Mouse (Mus musculus) embryo, embryonic 10 days (tissue): ENCODE data around the gene 9230102O04Rik.

ENCODE experiments used
- DNase-seq: peaks from one replicate; pipeline ENCODE4 v3.0.0-alpha.2; 2015; ENCODE audit warnings: low spot score

The 9230102O04Rik gene

DNA sequence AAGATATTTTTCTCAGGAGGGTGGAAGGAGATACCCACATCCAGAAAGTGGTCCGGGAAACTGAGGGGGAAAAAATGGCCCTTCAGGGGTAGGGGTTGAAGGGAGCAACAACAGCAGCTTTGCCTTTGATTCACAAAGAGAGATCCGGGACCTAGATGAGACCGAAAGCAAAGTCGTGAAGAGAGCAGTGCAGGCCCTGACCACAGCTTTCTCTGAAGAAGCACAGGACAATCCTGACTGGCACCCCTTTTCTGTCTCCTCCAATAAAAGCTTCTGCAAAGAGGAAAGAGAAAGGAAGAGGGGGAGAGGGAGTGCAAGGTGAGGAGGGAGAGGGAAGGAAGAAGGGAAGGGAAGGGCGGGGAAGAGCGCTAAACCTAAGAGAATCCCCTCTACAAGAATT, 17.5 kb downstream of the 9230102O04Rik start:
- no peak for DNase-seq

DNA sequence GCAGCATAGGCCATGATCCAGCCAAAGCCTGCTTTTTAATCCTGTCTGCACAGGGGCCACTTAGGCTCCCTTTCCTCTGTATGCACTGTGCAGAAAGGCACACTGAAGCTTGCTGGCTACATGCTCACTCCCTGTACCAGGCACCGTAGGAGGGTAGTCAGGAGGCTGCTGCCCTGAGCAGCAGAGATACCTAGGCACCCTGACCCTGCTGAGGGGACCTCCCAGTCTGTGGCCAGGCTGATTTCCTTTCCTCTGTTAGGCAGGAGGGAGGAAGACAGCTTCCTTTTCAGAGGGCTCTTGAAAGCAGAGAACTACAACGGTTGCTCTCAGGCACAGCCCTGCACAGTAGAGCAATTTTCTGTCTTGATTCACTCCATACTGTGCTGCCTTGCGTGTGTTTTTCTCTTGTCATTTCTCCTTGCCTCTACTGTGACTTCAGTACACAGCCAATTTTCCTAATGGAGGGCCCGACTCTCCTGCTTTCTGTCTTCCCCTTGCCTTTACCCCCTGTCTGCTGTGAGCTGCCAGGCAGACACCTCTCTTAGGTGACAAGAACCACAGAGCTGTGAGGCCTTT, 18.1 kb downstream of the 9230102O04Rik start:
- peak; percentile 17 for DNase-seq

DNA sequence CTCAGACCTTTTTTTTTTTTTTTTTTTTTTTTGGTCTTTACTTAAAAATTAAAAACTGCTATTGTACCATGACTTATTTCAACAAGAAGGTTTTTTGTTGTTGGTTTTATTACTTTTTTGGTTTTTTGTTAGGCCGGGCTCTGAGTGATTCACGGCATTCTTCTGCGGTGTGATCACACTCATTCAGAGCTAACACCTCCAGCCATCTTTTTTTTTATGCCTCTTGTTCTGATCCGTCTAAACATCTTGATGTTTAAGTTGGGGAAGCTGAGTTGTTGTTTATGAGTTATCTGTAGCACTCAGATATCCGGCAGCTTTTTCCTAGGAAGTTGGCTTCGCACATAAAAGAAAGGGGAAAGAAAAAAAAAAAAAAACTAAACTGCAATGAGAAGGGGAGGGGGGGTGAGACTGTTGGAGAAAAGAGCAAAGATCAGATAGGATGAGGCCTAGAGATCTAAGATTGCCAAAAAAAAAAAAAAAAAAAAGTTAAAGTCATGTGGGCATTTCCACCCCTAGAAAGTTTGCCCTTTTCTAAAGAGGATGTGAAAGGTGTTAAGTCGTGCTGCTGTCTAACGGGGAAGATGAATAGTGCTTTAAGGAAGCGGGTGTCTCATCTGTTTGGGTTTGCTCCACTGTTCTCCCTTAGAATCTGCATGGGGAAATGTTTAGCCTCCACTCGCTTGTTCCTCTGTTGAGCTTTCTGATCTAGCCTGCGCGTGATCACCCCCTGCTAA, 22.1 kb downstream of the 9230102O04Rik start:
- no peak for DNase-seq

DNA sequence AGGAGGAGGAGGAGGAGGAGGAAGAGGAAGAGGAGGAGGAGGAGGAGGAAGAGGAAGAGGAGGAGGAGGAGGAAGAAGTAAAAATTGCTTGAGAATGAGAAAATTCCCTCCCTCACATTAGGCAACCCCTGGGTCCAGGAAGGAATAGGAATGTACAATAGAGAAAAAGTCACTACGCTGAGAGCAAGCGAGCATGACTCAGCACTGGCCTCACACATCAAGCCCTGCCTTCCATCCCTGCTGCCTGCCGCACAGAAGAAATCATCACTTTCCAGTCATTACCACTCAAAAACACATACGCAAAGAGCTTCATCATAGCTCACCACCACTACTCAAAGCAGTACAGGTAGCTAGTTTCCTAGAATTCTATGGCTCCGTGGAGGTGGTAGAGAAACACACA, 28.6 kb downstream of the 9230102O04Rik start:
- DNase-seq = no peak

DNA sequence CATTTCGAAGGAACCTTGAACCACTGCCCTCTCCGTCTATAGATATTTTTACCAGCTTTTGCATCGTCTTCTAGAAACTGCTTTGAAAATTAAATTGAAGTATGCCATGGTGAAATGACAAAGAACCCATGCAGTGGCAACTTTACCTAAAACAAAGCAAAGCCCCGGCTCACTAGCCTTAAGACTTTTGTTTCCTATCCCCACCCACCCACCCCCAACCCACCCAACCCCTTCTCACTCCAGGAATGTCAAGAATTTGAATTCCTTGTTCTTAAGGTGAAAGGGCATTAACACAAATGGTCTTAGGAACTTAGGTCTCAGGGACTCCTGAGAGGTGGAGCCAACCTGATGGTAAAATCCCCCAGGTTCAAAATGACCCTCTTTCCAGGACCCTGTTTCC, 33.5 kb downstream of the 9230102O04Rik start:
- no peak for DNase-seq

DNA sequence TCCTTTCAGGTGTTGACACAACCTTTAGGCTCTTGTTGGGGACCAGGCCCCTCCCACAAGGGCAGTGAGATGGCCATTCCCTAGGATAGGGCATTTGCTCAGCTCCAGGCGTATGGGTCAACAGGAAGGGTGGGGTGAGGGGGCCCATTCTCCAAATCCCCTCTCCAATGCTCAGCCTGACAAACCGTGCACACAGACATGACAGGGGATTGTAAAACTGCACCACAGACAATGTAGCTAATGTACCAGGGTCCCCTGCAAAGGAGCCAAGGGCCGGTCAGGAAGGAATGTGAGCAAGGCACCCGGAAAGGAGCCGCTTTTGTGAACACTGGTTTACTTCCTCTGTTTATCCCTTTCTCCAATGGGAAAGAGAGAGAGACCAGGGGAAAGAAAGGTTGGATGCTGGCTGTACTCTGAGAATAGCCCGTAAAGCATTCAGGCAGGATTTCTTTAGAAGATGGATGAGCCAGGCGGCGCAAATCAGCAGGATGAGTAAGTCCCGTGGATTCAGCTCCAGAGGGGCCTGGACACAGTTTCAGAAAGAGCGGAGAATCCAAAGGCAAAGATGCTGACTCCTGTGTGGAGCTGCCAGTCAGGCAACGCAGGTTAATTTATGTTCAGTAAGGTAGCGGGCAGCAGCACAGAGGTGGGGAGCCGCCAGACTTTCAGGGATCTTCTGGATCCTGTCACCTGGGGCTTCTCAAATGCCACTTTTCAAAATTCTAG, 36.3 kb downstream of the 9230102O04Rik start:
- DNase-seq = no peak

DNA sequence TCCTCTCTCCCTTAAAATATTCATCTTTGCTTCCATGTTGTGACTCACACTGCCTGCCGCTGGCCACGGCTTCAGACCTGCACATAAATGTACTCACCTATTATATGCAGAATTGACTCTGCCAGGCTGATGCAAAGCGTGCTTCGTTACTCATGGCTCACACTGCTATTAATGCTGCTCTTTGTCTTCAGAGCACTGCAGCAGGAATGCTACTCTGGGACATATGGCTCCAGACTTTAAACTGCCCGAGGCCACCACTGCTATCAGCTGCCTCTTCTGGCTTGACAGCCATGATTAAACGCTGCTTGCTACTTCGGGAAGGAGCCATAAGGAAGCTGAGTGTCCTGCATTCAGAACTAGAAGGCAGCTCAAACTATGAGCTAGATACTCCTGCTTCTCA, 54.1 kb downstream of the 9230102O04Rik start:
- peak; percentile 43 for DNase-seq

DNA sequence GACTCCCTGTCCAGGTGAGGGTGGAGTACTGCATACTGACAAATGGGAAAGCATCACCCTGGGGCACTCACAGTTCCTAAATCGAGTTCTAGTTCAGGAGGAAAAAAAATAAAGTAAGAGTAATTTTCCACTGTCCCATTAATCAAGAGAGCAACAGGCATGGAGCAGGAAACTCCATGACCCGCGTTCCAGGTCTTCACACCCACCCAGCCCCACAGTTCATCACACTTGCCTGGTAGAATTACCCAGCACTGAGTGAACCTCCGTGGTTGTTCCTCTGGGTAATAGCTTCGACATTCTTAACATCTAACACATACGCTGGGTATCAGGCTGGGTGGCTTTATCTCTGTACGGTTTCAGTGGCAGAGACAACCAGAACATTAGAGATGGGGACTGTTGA, 55.6 kb downstream of the 9230102O04Rik start:
- no peak for DNase-seq
